Mouse (Mus musculus): ENCODE results near the gene Abca16.

DNA sequence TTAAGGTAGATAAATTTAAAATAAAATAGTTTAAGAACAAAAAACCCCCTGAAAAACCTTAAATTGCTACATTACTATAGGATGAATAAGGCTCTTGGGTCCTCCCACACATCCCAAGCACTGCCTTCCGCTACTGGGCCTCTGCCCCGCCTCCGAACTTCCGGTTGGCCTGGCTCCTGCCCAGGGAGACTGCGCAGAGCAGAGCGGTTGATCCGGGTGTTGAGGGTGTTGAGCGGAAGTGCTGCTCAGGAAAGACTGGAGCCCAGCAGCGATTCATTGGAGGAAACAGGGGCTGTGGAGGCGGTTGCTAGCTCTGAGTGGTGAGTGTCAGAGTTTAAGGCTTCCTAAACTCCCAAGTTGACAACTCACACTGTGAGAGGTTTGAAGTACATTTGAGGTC is at the start of gene Abca16:
- TF ChIP-seq MAFK (IDR thresholded peaks at IDR 0.05; ENCODE audit: insufficient read depth, low read depth, low read length) (no peak), HCFC1 (IDR thresholded peaks at IDR 0.05; ENCODE audit: borderline replicate concordance, insufficient read depth, low read length) (no peak), ZNF384 (IDR thresholded peaks at IDR 0.05; ENCODE audit: low read depth, low read length) (0 out of 2 replicates have a peak, but pooled peaks have one; percentile 1), ZC3H11A (IDR thresholded peaks at IDR 0.05; ENCODE audit: borderline replicate concordance, low read depth, low read length) (no peak)

Measured in ES-E14 (cell line).